Mouse (Mus musculus): ENCODE data around the gene Srf.

The Srf gene

DNA sequence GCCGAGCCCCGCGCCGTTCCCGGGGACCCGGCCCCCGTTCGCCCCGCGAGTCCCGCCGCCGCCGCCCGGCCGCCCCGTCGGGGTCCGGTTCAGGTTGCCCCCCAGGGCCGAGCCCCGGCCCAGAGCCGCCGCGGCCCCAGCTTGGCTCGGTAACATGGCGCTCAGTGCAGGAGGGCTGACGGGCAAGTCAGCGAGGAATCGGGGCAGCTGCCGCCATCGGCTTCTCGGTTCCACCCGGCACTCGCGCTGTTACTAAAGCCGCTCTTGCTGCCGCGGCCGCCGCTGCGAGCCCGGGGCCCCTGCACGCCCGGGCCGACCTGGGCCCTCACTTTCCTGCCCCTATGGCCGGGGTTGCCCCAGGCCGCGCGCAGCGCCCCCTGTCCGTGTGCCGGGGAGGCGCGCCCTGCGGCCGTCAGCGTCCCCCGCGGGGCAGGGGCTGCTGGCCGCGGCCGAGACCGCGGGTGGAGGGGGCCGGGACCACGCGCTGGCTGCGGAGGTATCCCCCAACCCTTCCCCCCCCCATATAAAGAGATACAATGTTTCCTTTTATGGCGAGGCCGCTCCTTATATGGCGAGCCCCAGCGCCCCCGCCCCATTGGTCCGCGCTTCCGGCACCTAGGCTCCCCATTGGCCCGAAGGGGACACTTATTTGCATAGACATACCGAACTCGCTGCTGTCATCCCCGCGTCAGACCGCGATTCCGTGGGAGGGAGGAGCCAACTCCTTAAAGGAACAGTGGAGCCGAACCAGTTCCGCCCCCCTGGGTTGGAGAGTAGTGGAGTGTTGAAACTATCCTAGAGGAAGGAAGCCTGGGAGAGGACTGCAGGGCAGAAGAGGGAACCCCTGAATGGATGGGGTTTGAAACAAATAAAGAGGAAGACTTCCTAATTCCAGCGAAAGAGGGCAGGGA is at the start of gene Srf:
Gene Srf, minus strand, starts transcription at position 503 of the 911 bp plus-strand sequence.
- peak; percentile 91 for ATAC-seq (ENCODE audit: insufficient number of reproducible peaks, low FRiP score, low TSS enrichment)

DNA sequence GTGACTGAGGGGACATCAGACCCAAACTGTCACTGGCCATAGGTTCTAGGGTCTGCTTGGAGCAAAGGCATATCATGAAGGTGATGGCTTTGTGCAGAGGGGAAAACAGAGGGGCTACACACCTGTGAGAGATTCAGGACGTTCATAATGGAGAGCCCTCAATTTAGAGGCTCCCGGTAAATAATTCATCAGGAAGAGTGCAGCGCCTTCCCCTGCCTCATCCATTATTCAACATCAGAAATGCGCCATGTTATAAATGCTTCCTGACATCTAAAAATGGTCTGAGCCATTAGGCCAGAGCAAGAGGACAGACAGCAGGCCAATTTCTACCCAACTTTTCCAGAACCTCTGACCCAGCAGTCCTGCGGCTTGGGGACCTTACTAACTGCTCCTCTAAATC is 49.2 kb upstream of the Srf start:
- ATAC-seq (ENCODE audit: insufficient number of reproducible peaks, low FRiP score, low TSS enrichment): no peak

DNA sequence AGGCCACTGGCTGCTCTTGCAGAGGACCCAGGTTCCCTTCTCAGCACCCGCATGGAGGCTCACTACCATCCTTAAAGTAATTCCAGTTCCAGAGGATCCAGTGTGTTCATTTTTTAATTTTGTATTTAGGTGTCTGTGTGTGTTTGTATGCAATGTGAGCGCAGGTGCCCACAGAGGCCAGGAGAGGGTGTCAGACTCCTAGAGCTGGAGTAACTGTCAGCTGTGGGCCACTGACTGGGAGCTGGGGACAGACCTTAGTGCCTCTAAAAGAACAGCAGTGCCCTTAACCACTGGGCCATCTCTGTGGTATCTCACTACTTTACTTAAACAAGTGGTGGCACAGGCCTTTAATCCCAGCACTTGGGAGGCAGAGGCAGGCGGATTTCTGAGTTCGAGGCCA is 47.3 kb upstream of the Srf start:
- ATAC-seq (ENCODE audit: insufficient number of reproducible peaks, low FRiP score, low TSS enrichment): no peak

DNA sequence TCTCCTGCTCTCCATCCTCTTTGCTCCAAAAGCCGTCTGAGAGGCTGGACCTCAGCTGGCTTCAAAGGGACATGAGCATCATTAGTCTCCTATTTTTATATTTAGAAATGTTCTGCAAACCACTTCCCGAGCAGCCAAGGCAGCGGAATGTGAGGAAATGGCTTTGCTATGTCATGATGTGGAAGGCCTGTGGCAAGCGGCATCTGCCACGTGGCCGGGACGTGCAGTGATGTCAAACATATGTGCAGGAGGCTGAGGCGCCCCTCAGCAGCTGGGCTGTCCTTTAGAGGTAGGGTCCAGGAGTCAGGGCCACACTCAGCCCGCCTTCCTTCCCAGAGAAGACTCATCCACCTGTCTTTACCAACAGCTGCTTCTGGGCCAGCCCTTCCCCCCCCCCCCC is 46.2 kb upstream of the Srf start:
- ATAC-seq (ENCODE audit: insufficient number of reproducible peaks, low FRiP score, low TSS enrichment): no peak

DNA sequence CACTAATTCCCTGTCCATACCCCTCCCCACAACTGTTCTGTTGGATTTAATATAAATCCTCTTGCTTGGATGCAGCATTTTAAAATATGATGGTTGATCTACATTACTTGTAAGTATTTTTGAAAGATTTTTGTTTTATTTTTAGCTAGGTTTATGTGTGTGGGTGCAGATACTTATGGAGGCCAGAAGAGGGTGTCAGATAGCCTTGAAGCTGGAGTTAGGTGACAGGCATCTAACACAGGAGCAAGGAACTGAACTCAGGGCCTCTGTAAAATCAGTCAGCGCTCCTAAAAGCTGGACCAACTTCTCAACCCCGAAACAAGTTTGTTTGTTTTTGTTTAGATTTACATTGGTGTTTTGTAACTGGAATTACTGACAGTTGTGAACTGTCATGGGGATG is 44.6 kb upstream of the Srf start:
- ATAC-seq (ENCODE audit: insufficient number of reproducible peaks, low FRiP score, low TSS enrichment): no peak

DNA sequence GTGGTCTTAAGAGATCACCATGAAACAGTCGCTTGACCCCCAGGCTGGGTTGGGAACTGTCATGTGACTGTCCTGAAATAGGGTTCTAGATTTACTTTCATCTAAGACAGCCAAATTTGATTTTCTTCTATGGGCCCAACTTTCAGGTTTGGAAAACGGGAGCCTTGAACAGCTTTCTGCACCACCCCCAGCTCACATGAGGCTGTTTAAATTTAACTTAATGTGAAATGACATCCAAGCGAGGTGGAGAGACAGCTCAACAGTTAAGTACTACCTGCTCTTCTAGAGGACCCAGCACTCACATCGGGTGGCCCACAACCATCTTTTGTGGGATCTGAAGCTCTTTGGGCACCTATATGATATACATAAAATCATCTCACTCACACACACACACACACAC is 43.0 kb upstream of the Srf start:
- ATAC-seq (ENCODE audit: insufficient number of reproducible peaks, low FRiP score, low TSS enrichment): no peak

DNA sequence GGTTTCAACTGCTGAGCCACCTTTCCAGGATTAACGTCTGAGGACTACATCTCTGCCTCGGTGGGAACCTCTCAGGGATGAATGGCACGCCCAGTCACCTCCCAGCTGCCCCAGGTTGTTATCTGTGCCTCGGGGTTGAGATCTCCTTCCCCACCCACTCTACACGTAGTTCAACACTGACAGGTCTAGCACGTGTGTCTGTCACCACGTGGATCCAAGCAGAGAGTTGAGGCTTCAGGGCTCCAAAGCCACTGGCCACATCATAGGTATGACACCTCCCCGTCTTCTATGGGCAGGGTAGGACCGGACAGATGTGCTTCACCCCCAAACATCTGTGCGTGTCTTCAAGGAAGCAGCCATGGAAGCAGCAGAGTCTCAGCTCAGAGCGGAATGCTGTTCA is 42.0 kb upstream of the Srf start:
- no peak for ATAC-seq (ENCODE audit: insufficient number of reproducible peaks, low FRiP score, low TSS enrichment)

DNA sequence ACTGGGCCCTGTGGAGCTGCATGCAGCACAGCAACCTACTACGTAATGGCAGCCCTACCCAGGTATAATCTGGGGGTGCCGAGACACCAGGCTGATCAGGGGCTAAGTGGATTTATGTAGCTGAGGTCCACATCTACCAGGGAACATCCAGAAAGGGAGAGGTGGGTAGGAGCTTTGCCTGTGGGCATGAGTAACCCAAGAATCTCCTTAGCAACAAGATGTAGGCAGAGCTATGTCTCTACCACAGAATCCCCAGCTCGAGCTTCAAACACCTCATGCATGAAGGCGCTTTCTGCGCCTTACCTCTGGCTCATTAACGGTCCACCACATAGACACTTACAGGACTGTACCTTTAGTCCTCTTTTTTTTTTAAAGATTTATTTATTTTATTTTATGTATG is 39.4 kb upstream of the Srf start:
- no peak for ATAC-seq (ENCODE audit: insufficient number of reproducible peaks, low FRiP score, low TSS enrichment)

DNA sequence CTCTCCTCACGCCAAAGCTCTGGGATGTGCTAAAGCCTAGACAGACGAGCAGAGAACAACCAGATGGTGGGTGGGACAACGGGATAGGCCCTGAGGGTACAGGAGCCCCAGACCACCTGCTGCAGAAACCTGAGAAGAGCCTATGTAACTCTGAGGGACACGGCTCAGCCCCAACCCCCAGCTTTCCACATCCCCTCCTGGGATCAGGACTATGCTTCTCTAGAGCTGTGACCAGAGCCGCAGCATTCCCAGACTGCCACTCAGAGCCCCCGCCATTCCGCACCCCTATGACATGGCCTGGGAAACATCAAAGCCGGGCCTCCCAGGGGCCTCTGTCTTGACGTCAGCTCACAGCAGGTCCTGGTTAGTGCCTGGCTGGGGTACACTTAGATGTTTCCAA is 38.6 kb upstream of the Srf start:
- ATAC-seq (ENCODE audit: insufficient number of reproducible peaks, low FRiP score, low TSS enrichment): no peak

DNA sequence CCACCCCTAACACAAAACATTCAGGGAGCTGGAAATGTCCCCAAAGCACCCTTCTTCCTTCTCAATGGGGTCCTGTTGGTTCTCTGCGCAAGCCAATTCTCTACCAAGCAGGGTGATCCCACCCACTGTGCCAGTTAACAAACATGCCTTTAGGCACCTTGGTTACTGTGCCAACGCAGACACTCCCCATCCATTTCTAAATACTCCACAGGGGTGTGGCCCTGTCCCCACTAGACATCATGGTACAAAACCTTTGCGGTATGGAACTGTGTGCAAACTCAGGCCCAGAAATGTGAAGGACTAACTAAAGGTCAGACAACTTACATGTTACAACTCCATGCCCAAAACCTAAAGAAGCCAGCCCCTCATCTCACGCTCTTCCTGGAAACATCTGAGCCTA is 37.1 kb upstream of the Srf start:
- no peak for ATAC-seq (ENCODE audit: insufficient number of reproducible peaks, low FRiP score, low TSS enrichment)

DNA sequence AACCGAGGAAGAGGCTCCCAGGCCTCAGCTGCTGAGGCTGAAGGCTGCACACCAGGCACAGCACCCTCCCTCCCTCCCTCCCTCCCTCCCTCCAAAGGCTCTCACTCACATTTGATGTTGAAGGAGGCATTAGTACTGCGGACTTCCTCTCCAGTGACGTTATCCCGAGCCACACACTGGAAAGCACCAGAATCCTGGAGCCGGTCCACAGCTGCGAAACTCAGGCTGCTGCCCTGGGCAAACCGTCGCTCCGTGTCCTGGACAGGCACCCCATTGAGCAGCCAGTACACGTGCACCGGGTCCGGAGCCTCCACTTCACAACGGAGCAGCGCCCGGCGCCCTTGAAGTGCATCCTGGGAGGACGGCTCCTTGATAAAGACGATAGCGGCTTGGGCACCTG is 35.4 kb upstream of the Srf start:
- no peak for ATAC-seq (ENCODE audit: insufficient number of reproducible peaks, low FRiP score, low TSS enrichment)

DNA sequence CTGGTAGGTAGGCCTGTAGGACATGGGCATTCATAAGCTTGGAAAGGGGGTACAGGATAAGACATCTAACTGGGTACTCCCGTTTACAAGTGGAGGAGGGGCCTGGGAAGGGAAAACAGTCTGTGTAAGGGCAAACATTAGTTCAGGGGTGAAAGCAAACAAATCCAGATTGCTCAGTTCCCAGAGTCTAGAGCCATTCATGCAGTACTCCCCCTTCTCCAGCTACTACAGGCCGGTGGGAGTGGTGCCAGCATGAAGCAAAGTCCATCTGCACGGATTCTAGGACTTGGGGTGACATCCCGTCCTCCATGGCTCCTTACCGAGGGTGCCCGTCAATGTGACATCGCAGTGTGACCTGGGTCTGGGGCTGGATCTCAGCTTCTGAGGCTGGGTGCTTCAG is 34.5 kb upstream of the Srf start:
- no peak for ATAC-seq (ENCODE audit: insufficient number of reproducible peaks, low FRiP score, low TSS enrichment)

DNA sequence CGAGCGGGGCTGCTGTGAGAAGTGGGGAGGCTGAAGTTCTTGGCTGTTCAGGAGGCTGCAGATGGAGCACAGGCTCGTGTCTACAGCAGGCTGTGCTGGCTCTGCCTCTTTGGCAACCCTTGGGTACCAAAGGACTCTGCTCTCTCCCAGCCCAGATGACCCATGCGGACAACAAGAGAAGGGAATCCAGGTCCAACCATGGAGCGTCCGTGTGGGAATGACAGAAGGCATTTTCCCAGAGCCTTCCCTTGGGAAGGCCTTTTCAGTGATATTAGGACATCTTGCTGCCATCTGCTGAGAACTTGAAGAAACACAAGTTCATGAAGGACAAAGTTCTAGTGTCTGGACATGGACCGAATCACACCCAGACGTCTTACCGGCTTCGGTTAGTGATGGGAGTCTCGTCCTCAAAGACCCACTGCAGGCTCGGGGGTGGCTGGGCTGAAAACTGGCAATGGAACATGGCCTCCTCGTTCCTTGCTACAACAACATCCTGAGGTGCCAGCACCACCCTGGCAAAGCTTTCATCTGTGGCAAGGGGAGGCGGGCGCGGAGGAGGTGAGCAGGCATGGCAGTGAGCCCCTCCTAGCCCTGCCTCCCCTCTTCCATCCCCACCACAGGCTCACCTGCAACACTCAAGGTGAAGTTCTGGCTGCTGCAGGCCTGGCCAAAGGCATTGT is 33.8 kb upstream of the Srf start:
- no peak for ATAC-seq (ENCODE audit: insufficient number of reproducible peaks, low FRiP score, low TSS enrichment)

DNA sequence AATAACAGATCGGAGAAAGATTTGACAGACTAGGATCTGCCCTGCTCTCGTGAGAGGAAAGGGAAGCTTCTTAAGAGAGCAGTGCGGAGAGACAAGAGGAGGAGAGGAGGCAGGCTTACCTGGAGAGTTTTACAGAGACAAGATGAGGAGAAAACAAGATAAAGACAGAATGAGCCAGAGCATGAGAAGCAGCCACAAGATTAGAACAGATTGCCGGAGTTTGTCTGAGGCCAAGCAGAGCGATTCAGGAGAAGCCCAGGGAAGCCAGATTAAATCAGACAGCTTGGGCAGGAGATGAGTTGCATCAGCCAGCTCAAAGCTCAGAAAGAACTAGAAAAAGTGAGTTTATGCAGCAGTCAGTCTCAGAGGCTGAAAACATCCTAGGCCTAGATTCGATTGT is 32.9 kb upstream of the Srf start:
- ATAC-seq (ENCODE audit: insufficient number of reproducible peaks, low FRiP score, low TSS enrichment): no peak

DNA sequence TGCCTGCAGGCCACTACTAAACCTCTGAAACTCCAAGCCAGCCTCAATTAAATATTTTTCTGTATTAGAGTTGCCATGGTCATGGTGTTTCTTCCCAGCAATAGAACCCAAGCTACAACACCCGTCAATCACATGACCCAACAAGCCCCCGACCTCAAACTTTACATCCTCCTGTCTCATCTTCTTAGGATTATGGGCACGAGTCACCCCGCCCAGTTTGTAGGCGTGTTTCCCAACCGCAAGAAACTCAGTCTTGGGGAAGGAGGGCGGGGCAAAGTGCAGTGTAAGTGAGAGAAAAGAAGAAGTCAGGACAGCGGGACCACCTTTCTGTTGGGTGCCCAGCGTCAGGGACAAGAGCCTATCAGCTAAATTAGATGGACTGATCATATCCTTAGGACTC is 32.2 kb upstream of the Srf start:
- no peak for ATAC-seq (ENCODE audit: insufficient number of reproducible peaks, low FRiP score, low TSS enrichment)

DNA sequence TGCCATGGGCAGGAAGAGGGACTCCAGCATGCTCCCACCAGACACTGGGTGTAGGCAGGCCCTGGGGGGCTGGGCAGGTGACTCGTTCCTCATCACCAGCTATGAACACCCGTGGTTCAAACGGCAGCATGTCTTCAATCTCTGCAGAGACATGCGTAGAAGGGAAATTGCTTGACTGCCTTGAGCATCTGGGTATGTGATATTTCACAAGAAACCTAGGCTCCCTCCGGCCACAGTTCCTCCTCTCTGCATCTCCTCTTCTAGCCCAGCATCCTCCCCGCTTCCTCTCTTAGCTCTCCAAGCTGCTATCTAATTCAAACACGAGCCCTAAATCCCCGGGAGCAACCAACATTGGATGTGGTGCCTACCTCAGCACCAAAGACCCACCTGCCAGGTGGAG is 30.4 kb upstream of the Srf start:
- ATAC-seq (ENCODE audit: insufficient number of reproducible peaks, low FRiP score, low TSS enrichment): no peak

DNA sequence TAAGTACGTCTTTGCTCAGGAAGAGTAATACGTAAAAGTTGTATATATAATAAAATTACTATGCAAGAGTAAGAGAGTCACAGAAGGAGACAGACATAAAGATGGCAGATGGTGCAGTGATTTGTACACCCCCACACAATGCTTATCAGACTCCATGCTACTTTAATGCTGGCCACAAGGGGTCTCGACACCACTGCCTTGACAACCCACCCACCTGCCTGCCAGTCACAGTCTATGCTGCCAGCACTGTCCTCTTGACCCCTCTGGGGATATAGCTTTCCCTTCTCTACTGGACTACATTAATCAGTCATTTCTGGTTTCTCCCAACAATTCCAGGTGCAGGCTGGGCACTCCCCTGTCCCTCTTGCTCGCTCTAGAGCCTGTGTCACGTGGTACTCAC is 22.7 kb upstream of the Srf start:
- no peak for ATAC-seq (ENCODE audit: insufficient number of reproducible peaks, low FRiP score, low TSS enrichment)

DNA sequence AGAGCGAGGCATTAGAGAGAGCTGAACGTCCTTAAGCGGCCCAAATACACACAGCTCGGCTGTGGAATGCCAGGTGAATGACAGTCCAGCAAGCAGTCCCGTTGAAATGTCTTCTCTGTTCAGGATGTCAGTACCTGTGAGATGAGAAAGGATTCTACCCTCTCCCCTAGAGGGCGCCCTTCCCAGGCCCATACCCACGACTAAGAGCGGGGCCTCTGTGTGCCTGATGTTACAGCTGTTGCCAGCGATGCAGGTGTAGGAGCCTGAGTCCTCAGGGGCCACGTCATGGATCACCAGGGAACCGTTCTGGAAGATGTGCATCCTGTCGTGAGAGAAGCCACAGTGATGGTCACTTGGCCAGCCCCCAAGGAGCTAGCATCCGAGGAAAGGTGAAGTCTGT is 20.1 kb upstream of the Srf start:
- no peak for ATAC-seq (ENCODE audit: insufficient number of reproducible peaks, low FRiP score, low TSS enrichment)

DNA sequence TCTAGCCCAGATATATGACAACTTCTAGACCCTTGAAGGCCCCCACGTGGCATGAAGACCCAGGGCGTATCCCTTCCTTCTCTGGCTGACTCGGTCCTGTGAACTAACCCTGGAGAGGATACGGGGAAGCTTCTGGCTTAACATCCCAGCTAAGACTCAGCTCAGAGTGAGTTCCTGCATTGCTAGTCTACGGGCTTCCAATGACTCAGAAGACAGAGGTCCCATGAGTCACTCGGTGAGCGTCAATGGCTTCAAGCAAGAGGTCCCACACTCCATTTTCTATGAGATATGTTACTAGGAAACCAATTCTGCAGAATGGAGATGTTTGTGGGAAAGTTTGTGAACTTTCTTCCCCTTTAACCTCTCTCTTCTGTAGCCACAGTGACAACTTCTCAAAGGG is 18.6 kb upstream of the Srf start:
- ATAC-seq (ENCODE audit: insufficient number of reproducible peaks, low FRiP score, low TSS enrichment): no peak

DNA sequence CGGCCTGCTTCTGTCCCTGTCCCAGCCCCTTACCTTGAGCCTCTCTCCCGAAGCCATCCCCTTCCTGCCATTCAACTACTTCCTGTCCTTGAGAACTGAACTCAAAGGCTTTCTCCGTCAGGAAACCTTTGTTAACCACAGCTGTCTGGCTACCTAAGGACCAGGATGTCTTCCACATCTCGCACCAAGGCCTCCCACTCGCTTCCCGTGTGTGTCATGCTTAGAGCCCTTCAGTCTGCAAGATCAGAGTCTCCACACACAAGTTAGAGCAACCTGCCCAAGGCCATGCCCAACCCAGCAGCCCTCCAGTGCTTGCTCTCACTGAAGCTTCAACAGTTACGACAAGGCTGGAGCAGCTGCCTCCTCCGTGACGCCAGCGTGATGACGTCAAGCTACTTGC is 15.0 kb upstream of the Srf start:
- ATAC-seq (ENCODE audit: insufficient number of reproducible peaks, low FRiP score, low TSS enrichment): no peak

DNA sequence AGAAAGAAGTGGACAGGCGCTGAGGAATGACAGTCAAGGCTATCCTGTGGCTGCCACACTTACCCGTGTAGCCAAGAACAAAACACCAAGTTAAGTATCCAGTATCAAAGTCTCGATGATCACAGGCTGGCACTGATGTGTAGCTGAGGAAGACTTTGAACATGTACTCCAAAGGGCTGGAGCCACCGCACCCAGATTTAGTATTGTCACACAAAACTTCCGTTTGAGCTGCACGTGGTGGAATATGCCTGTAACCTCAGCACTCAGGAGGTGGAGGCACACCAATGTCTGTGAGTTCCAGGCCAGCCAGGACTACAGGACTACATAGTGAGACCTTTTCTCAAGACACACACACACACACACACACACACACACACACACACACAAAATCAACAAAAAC is 3.2 kb upstream of the Srf start:
- no peak for ATAC-seq (ENCODE audit: insufficient number of reproducible peaks, low FRiP score, low TSS enrichment)

DNA sequence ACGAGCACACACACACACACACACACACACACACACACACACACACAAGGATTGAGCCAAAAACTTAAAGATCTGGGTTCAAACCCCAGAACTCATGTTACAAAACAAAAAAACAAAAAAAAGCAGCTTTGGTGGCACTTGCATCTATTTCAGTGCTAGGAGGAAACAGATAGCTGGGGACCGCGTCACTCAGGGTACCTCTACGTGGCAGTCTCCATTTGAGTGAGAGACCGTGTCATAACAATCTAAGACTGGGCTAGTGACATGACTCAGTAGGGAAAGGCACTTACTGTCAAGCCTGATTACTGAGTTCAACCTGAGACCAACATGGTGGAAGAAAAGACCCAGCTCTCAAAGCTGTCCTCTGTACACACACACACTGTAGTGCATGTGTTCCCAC is 2.2 kb upstream of the Srf start:
- ATAC-seq (ENCODE audit: insufficient number of reproducible peaks, low FRiP score, low TSS enrichment): no peak

All from cerebellum, adult (tissue).